Mouse (Mus musculus): Measurements from ENCODE around the gene Snd1. TPM values are rescaled to one million over a fixed set of nuclear protein-coding genes. Genes with fewer than 3 reads are reported as not detected.

The Snd1 gene
- polyA plus RNA-seq, 1 experiment from 2014 or later = 120 TPM

DNA sequence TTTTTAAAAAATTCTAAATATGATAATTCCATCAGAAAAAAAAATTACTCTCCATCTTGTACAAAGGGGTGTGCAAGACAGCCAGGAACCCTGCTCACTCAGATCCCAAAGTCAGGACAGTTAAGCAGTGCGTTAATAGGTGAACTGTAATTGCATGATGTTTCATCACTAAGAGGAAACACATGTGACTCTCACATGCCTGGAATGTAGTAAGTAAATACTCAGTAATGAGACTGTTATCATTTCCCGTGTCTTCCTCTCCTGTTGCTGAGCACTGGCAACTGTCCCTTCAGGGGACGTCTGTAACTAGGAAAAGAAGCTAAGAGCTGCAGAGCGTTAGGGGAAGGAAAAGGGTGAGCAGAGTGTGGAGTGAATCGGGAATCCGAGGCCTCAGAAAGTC is 229.7 kb downstream of the Snd1 start:
- Histone ChIP-seq H3K27ac (0 out of 2 replicates have a peak overlapping the region, but pooled peaks have one; percentile 47), H3K36me3 (peaks cover 13% of the 10 kb centered on the region), H3K27me3 (no peaks in the 10 kb centered on the region), H3K4me1 (peaks cover 11% of the 10 kb centered on the region), H3K4me3 (no peak overlapping the region), H3K4me2 (no peak overlapping the region), H3K9me3 (no peaks in the 10 kb centered on the region), H3K9ac (no peak overlapping the region)
- ATAC-seq (ENCODE audit: insufficient number of reproducible peaks, low FRiP score, low TSS enrichment, low read depth) = no peak
- 29% methylated on average over 6 of the region's 6 CpGs for WGBS

DNA sequence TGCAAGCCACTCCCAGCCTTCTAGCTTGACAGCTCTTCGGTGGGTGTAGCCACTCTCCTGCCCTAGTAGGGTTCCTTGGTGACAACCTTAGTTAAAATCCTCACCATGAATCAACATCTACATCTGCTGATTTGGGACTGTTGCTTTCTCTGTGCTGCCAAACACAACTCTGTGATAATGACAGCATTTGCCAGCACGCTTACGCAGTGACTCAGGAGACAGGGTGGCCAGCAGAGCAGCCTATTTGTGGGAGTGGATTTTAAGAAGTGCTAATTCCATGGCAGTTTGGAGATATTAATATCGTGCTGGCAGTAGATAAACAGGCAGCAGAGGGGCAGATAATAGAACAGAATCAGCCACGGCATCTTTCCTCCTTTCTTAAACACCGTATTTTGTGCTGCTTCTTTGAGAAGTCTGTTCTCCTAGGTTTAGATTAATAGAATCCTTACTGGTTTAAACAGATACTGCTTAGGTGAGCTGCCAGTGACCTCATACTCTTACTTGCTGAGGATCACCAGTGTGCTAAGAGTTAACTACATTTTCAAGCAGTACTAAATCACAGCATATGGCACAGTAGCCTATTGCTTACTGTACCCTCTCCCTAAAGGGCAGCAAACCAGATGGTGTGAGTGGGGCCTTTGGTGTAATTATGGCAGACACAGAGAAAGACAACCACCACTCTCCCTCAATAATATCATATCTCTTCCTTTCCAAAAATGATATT is 230.6 kb downstream of the Snd1 start:
- peaks cover 11% of the 10 kb centered on the region for H3K4me1 ChIP-seq
- no peak overlapping the region for H3K4me2 ChIP-seq
- no peak overlapping the region for H3K4me3 ChIP-seq
- 72% methylated on average over 6 of the region's 6 CpGs for WGBS
- H3K9me3 ChIP-seq = no peaks in the 10 kb centered on the region
- H3K36me3 ChIP-seq = peaks cover 13% of the 10 kb centered on the region
- no peak overlapping the region for H3K27ac ChIP-seq
- ATAC-seq (ENCODE audit: insufficient number of reproducible peaks, low FRiP score, low TSS enrichment, low read depth) = no peak
- H3K27me3 ChIP-seq = no peaks in the 10 kb centered on the region
- H3K9ac ChIP-seq = no peak overlapping the region

DNA sequence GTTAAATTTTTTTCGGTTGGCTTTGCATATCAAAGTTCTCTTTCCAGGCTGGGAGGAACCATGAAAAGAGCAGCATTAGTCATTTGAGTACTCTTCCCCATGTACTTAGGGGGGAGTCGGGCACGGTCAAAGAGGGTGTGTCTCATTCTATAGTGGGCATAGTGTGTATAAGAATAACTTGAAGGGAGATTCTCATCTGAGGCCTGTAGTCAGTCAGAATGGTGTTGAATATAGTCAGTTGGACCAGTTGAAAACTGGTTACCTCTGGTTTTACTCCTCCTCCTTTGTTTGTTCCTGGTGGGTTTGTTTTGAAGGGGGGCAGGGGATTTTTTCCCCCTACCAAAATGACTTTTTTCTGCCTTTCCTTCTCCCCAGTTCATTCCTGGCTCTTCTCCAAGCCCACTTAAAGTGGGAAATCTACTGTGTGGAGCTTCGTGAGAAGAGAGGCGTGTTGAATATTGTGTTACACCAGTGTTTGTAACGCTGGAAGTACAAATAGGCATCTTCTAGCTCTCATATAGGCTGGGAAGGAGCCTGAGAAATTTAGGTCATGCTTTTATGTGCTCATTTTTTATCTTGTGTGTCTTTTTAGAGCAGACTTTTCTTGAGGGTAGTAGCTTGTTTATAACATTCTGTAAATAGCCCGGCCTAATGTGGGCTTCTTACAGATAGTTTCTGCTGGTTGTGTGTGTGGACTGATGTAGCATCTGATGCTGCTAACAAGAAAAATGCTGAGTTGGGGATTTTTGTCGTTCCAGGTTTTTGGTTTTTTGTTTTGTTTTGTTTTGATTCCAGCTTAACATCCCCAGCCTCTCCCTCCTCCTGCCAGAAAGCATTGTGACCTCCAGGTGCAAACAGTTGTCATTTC is 231.4 kb downstream of the Snd1 start:
- no peak overlapping the region for H3K4me2 ChIP-seq
- no peak overlapping the region for H3K4me3 ChIP-seq
- 69% methylated on average over 8 of the region's 8 CpGs for WGBS
- H3K27me3 ChIP-seq = no peaks in the 10 kb centered on the region
- H3K36me3 ChIP-seq = peaks cover 13% of the 10 kb centered on the region
- H3K9me3 ChIP-seq = no peaks in the 10 kb centered on the region
- no peak for ATAC-seq (ENCODE audit: insufficient number of reproducible peaks, low FRiP score, low TSS enrichment, low read depth)
- no peak overlapping the region for H3K9ac ChIP-seq
- H3K4me1 ChIP-seq = peaks cover 11% of the 10 kb centered on the region
- no peak overlapping the region for H3K27ac ChIP-seq

DNA sequence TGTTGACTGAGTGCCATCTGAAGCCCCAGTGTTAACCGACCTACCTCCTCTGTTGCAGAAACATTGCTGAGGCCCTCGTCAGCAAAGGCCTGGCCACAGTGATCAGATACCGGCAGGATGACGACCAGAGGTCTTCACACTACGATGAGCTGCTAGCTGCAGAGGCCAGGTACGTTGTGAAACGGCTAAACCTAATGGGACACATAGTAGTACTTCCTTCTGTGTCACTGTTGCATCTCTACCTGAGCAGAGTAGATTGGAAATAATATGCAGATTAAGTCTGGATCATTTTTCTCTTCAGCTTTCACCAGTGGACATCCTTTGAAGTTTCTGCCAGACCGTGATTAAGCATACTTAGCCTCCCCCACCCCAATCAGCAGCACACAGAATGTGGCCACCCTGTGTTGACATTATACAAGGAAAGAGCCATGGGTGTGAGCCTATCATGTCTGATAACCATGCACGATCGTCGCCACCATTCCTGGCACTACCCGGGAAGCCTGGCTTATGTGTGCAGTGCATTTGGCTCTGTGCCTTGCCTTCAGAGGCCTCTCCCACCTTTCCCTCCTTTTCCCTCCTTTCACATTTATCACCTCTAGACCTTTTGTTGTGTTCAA is 232.1 kb downstream of the Snd1 start:
- Histone ChIP-seq H3K9me3 (no peaks in the 10 kb centered on the region), H3K4me3 (no peak overlapping the region), H3K4me2 (no peak overlapping the region), H3K4me1 (peaks cover 11% of the 10 kb centered on the region), H3K36me3 (peaks cover 13% of the 10 kb centered on the region), H3K27ac (no peak overlapping the region), H3K27me3 (no peaks in the 10 kb centered on the region), H3K9ac (no peak overlapping the region)
- WGBS = 77% methylated on average over 12 of the region's 12 CpGs
- no peak for ATAC-seq (ENCODE audit: insufficient number of reproducible peaks, low FRiP score, low TSS enrichment, low read depth)

DNA sequence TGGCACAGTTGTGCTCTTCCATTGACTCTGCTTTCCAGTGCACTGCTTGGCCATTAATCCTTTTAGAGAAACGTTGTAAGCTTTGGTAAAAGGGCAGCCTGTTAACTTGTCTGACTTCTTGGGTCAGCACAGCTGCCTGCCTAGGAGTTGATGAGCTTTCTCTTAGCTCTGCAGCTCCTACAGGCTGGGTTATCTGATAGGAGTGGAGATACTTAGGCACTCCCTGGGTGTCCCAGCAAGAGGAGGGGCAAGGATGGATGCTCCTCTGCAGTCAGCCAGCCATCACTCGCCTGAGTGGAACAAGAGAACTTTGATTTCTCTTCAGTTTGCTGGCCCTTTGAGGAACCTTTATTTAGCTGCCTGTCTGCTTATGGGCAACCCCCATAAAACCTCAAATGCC is 235.1 kb downstream of the Snd1 start:
- no peak for ATAC-seq (ENCODE audit: insufficient number of reproducible peaks, low FRiP score, low TSS enrichment, low read depth)
- no peak overlapping the region for H3K27ac ChIP-seq
- H3K4me2 ChIP-seq = no peak overlapping the region
- H3K4me1 ChIP-seq = peaks cover 6% of the 10 kb centered on the region; the same call in 1 of the 2 replicates
- peaks cover 18% of the 10 kb centered on the region for H3K36me3 ChIP-seq
- H3K27me3 ChIP-seq = no peaks in the 10 kb centered on the region
- no peak overlapping the region for H3K4me3 ChIP-seq
- 31% methylated on average over 2 of the region's 2 CpGs for WGBS
- no peaks in the 10 kb centered on the region for H3K9me3 ChIP-seq
- H3K9ac ChIP-seq = no peak overlapping the region

DNA sequence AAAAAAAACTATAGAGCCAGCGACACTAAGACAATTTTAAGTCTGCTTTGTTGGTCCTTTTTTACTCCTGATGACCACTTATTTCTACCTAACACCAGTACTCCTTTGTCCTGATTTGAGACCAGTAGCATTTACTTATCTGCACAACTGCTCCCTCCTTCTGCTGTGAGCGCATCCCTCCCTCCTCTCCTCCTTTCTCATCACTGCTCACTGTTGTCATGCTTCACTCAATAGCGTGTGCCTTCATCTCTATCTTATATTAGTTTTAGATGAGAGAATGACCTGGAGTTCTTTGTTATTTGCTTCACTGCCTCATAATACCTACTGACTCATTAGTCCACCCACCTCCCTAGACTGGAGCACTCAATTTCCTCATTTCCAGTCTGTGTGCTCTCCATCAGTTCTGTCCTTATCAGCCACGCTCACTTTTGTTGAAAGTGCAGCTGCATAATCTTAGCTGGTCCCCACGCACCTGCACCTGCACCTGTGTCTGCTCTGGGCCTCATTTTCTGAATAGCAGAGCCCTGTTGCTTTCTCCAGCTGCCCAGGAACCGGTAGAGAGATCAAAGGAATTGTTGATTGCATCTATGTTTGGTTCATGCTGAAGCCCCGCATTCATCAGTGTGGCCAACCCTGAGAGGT is 242.4 kb downstream of the Snd1 start:
- no peak overlapping the region for H3K27ac ChIP-seq
- H3K4me1 ChIP-seq = no peaks in the 10 kb centered on the region
- no peaks in the 10 kb centered on the region for H3K9me3 ChIP-seq
- no peaks in the 10 kb centered on the region for H3K27me3 ChIP-seq
- no peak overlapping the region for H3K4me2 ChIP-seq
- WGBS = 63% methylated on average over 7 of the region's 7 CpGs
- H3K4me3 ChIP-seq = no peak overlapping the region
- H3K36me3 ChIP-seq = 0 out of 2 replicates have a peak, but pooled peaks cover 5% of the 10 kb centered on the region
- no peak overlapping the region for H3K9ac ChIP-seq
- no peak for ATAC-seq (ENCODE audit: insufficient number of reproducible peaks, low FRiP score, low TSS enrichment, low read depth)

DNA sequence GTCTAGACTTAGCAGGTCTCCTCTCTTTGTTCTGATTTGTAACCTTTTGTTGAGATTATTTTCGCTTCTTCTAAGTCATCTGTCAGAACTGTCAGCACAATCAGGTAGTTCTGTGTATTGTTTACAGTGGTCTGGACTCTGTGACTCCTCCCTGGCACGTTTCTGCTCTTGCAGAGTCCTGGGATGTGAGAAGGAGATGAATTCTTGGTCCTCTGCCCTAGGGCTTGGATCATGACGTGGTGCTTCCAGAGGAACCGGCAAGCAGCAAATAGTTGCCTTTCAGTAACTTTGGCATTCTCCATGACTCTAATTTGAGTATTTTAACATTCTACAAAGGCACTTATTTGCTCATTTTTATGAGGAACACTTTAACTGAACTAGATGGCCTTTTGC is 242.9 kb downstream of the Snd1 start:
- H3K27ac ChIP-seq = no peak overlapping the region
- H3K4me2 ChIP-seq = no peak overlapping the region
- 0 out of 2 replicates have a peak, but pooled peaks cover 2% of the 10 kb centered on the region for H3K36me3 ChIP-seq
- no peaks in the 10 kb centered on the region for H3K27me3 ChIP-seq
- ATAC-seq (ENCODE audit: insufficient number of reproducible peaks, low FRiP score, low TSS enrichment, low read depth) = no peak
- 33% methylated on average over 4 of the region's 4 CpGs for WGBS
- no peaks in the 10 kb centered on the region for H3K4me1 ChIP-seq
- no peak overlapping the region for H3K9ac ChIP-seq
- no peaks in the 10 kb centered on the region for H3K9me3 ChIP-seq
- no peak overlapping the region for H3K4me3 ChIP-seq

DNA sequence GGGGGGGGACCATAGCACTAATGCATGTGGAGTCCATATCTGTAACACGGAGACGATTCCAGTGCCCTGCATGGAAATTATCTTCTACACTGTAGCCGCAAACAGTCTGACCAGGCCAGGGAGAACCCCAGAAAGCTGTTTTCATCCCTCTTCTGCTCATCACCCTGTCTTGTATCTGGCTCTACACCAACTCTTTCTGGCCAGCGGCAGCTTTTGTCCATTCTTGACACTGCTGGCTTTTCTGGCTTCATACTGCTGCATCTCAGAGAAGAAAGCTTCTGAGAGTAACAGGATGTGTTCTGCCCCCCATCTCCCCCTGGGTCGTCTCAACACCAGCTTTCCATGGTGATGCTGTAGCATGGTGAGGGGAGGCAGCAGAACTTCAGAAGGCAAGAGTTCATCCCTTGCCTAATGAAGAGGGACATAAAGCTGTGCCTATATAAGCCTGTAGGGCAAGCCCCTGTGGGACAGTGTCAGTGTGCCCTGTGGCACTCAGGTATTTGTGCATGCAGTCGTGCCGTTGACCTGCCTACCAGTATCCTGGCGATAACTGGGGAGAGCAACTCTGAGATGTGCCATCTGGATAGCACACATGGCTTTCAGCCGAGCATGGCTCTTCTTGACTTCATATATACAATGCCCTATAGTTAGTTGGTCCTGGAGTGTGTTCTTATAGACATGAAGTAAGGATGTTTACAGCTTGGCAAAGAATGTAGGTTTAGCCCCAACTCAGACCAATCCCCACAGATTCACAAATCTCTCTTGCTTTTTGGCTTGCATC is 245.6 kb downstream of the Snd1 start:
- WGBS = 88% methylated on average over 9 of the region's 9 CpGs
- ATAC-seq (ENCODE audit: insufficient number of reproducible peaks, low FRiP score, low TSS enrichment, low read depth) = no peak
- H3K27ac ChIP-seq = no peak overlapping the region
- H3K4me2 ChIP-seq = no peak overlapping the region
- no peaks in the 10 kb centered on the region for H3K27me3 ChIP-seq
- H3K4me1 ChIP-seq = no peaks in the 10 kb centered on the region
- no peak overlapping the region for H3K4me3 ChIP-seq
- peaks cover 6% of the 10 kb centered on the region for H3K36me3 ChIP-seq
- H3K9me3 ChIP-seq = no peaks in the 10 kb centered on the region
- H3K9ac ChIP-seq = no peak overlapping the region

DNA sequence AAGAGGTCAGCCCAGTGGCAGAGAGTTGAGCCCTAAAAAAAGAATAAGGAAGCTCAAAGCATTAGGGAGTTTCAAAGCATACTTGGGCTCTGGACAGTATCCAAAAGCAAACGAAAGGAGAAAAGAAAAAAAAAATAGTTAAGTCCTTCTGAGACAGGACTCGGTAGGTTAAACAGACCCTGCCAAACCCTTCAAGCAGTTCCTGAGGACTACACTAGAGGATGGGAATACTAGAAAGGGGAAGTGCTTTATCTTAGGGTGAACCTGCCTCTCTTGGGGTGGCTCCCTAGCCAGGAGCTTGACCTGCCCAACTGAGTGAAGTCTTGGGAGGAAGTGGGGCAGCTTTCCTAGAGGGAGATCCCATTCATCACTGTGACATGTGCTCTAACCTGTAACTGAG is 248.1 kb downstream of the Snd1 start:
- peaks cover 14% of the 10 kb centered on the region for H3K36me3 ChIP-seq
- H3K4me2 ChIP-seq = no peak overlapping the region
- no peaks in the 10 kb centered on the region for H3K9me3 ChIP-seq
- H3K27ac ChIP-seq = no peak overlapping the region
- WGBS = 17% methylated on average over 2 of the region's 2 CpGs
- no peaks in the 10 kb centered on the region for H3K4me1 ChIP-seq
- no peaks in the 10 kb centered on the region for H3K27me3 ChIP-seq
- ATAC-seq (ENCODE audit: insufficient number of reproducible peaks, low FRiP score, low TSS enrichment, low read depth) = no peak
- H3K9ac ChIP-seq = no peak overlapping the region
- H3K4me3 ChIP-seq = no peak overlapping the region

DNA sequence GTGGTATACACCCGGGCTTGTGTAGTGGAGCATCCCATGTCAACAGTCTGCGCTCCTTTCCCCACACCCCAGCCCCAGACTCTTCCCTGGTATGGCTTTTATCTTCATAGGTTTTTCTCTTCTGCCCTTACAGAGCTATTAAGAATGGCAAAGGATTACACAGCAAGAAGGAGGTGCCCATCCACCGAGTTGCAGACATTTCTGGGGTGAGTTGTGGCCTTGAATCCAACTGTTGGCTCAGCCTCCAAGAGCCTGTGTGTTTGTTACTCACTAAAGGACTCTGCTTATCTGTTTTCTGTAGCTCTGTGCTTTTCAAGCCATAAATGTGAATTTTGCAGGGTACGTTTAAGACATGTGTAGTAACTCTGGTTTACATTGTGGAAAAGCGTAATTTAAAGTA is 249.8 kb downstream of the Snd1 start:
- no peak overlapping the region for H3K4me2 ChIP-seq
- 85% methylated on average over 5 of the region's 5 CpGs for WGBS
- H3K9ac ChIP-seq = no peak overlapping the region
- H3K36me3 ChIP-seq = peaks cover 14% of the 10 kb centered on the region
- no peaks in the 10 kb centered on the region for H3K9me3 ChIP-seq
- H3K4me3 ChIP-seq = no peak overlapping the region
- no peaks in the 10 kb centered on the region for H3K27me3 ChIP-seq
- ATAC-seq (ENCODE audit: insufficient number of reproducible peaks, low FRiP score, low TSS enrichment, low read depth) = no peak
- 0 out of 2 replicates have a peak, but pooled peaks cover 5% of the 10 kb centered on the region for H3K4me1 ChIP-seq
- no peak overlapping the region for H3K27ac ChIP-seq

DNA sequence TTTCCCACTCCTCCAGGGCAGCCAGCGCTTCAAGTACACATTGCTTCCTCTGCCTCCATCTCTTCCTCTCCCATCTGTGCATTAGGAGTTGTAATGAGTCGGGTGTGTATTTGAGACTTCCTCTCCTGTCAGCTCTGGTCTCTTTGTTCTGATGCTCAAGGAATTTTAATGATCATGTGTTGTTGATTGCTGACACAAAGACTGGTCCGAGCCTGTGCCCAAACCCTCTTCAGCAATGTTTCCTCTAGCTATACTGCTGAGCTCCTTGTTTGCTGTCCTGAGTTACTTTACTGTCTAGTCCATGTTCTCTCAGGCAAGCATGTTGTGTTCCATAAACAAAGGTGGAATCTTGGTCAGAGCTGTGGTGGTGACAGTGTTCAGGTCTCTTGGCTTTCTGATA is 254.3 kb downstream of the Snd1 start:
- Histone ChIP-seq H3K36me3 (peaks cover 14% of the 10 kb centered on the region), H3K9me3 (no peaks in the 10 kb centered on the region), H3K4me2 (no peak overlapping the region), H3K4me3 (no peak overlapping the region), H3K4me1 (0 out of 2 replicates have a peak, but pooled peaks cover 5% of the 10 kb centered on the region), H3K27me3 (no peaks in the 10 kb centered on the region), H3K27ac (no peak overlapping the region), H3K9ac (no peak overlapping the region)
- no peak for ATAC-seq (ENCODE audit: insufficient number of reproducible peaks, low FRiP score, low TSS enrichment, low read depth)
- 14% methylated on average over 3 of the region's 3 CpGs for WGBS

Data from limb, embryonic 15.5 days (tissue).